Mouse (Mus musculus) megakaryocyte, embryonic 14.5 days (primary cell): ENCODE measurements around the gene Ces1c. TPM values are rescaled to one million over a fixed set of nuclear protein-coding genes. Genes with fewer than 3 reads are reported as not detected.

Experiments
- H3K27me3 ChIP-seq: replicated peaks from 2 replicates; pipeline ENCODE3; 2012; ENCODE audit warnings: inconsistent platforms
- H3K36me3 ChIP-seq: replicated peaks from 2 replicates; pipeline ENCODE3; 2012; ENCODE audit warnings: low read length, inconsistent platforms, mixed read lengths
- H3K4me1 ChIP-seq: 2 replicates; pipeline ENCODE4 v1.6.1; 2012; ENCODE audit warnings: inconsistent platforms
- H3K4me3 ChIP-seq: replicated peaks from 2 replicates; pipeline ENCODE3; 2012; ENCODE audit warnings: moderate library complexity, mild to moderate bottlenecking, inconsistent platforms
- H3K9me3 ChIP-seq: 2 replicates; pipeline ENCODE4 v1.6.1; 2012; ENCODE audit warnings: inconsistent platforms
- FLI1 ChIP-seq: IDR thresholded peaks from 2 replicates; pipeline ENCODE4 v1.6.1; 2012; ENCODE audit warnings: low read length, inconsistent platforms, mixed read lengths
- GATA1 ChIP-seq: IDR thresholded peaks from 3 replicates; pipeline ENCODE4 v1.6.1; 2012; ENCODE audit warnings: mixed read lengths, low read length, inconsistent platforms, borderline replicate concordance
- polyA plus RNA-seq: library from polyadenylated mRNA; stranded (reverse); fragments of >175 nt; gene quantifications from 2 replicates; pipeline ENCODE4 v1.2.3, GENCODE M21; 2012; ENCODE audit warnings: low replicate concordance; ENCODE audit not compliant: insufficient read depth

The Ces1c gene
- polyA plus RNA-seq, 1 experiment, result not detected

DNA sequence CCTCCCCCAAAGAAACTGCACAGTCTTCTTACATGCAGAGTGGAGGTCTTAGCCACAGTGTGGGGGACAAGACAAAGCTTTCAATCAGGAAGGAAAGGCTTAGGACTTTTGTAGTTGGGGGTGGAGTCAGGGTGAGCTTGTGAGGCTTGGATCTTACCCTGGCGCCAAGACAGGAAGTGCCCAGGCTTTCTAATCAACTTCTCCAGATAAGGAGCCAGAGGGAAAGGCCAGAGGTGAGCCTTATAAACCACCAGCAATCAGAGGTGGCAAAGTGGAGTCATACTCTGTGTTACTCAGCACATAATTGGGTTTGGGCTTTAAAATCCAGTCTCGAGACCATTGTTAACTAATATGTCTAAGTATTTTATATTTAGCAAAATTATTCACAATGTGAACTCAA is 75.8 kb downstream of the Ces1c start:
- Histone ChIP-seq H3K4me3 (no peak overlapping the region), H3K27me3 (no peaks in the 10 kb centered on the region), H3K4me1 (no peaks in the 10 kb centered on the region)

More for the DNA sequence above, 75.8 kb downstream of the Ces1c start:
- no peaks in the 10 kb centered on the region for H3K9me3 ChIP-seq
- no peaks in the 10 kb centered on the region for H3K36me3 ChIP-seq
- no peak for TF ChIP-seq FLI1
- no peak for TF ChIP-seq GATA1

Other genes starting within 250 kb of the Ces1c start
- 0.18 TPM in 1 of 2 replicates, not detected in the other for gene Capns2, start 229.9 kb downstream of the Ces1c start, polyA plus RNA-seq
- 0.07 TPM in 1 of 2 replicates, not detected in the other for gene Slc6a2, start 171.2 kb downstream of the Ces1c start, polyA plus RNA-seq
- gene Ces1a, start 83.1 kb downstream of the Ces1c start, polyA plus RNA-seq, result not detected in 2 replicates
- not detected in 2 replicates for gene Ces1b, start 51.3 kb downstream of the Ces1c start, polyA plus RNA-seq
- gene Ces1d, start 66.6 kb upstream of the Ces1c start, polyA plus RNA-seq, result not detected in 2 replicates
- gene Ces1e, start 98.3 kb upstream of the Ces1c start, polyA plus RNA-seq, result not detected in 2 replicates
- gene Ces1f, start 148.5 kb upstream of the Ces1c start, polyA plus RNA-seq, result not detected in 2 replicates
- gene Ces1g, start 206.0 kb upstream of the Ces1c start, polyA plus RNA-seq, result not detected in 2 replicates
- not detected in 2 replicates for gene Ces1h, start 248.4 kb upstream of the Ces1c start, polyA plus RNA-seq